Mouse (Mus musculus): ENCODE data around the gene Sin3a. TPM values are rescaled to one million over a fixed set of nuclear protein-coding genes. Genes with fewer than 3 reads are reported as not detected.

Sin3a gene
- 34.4 TPM in 2 replicates for polyA plus RNA-seq (2014; fragmentation: Nextera tagmentation; extraction: Ambion mirVana)

GRCm38 (mm10) chr9:57071801-57072351 is at the start of gene Sin3a:
Gene Sin3a (plus strand): TSS chr9:57072040.
- H3K9me3 ChIP-seq (replicated peaks; ENCODE audit: control insufficient read depth, low read length) = no peaks in the 10 kb centered on the region
- H3K27me3 ChIP-seq (ENCODE audit: control insufficient read depth, insufficient read depth, low read length) = no peaks in the 10 kb centered on the region
- WGBS (ENCODE audit: insufficient replicate concordance) = under 1% methylated on average over 34 of the region's 34 CpGs
- peak within 1 kb of the TSS; percentile 98 for H3K4me3 ChIP-seq (ENCODE audit: low read depth, low read length)
- peak within 1 kb of the TSS; percentile 97 for H3K27ac ChIP-seq (ENCODE audit: low read depth, low read length)
- H3K9ac ChIP-seq (ENCODE audit: low read depth, low read length) = peak within 1 kb of the TSS; percentile 84
- H3K4me1 ChIP-seq (ENCODE audit: control insufficient read depth, insufficient read depth, low read length) = peaks cover 6% of the 10 kb centered on the region; the same call in 1 of the 2 replicates
- peak within 1 kb of the TSS; percentile 94 for H3K4me2 ChIP-seq
- no peaks in the 10 kb centered on the region for H3K36me3 ChIP-seq (ENCODE audit: control insufficient read depth, insufficient read depth, low read length)
- no peak for ATAC-seq (replicated peaks; ENCODE audit: insufficient number of reproducible peaks, low FRiP score, low TSS enrichment)

- Histone ChIP-seq H3K9ac (ENCODE audit: low read depth, low read length) (no peak overlapping the region), H3K36me3 (ENCODE audit: control insufficient read depth, insufficient read depth, low read length) (peaks cover 14% of the 10 kb centered on the region), H3K4me1 (ENCODE audit: control insufficient read depth, insufficient read depth, low read length) (no peaks in the 10 kb centered on the region), H3K27me3 (ENCODE audit: control insufficient read depth, insufficient read depth, low read length) (no peaks in the 10 kb centered on the region), H3K9me3 (replicated peaks; ENCODE audit: control insufficient read depth, low read length) (no peaks in the 10 kb centered on the region), H3K4me3 (ENCODE audit: low read depth, low read length) (no peak overlapping the region), H3K4me2 (no peak overlapping the region), H3K27ac (ENCODE audit: low read depth, low read length) (no peak overlapping the region)
- no peak for ATAC-seq (replicated peaks; ENCODE audit: insufficient number of reproducible peaks, low FRiP score, low TSS enrichment)
- WGBS (ENCODE audit: insufficient replicate concordance) = 82% methylated on average over 1 of the region's 1 CpGs
These were observed 40.1 kb upstream of the Sin3a start for GRCm38 (mm10) chr9:57031756-57032155.

- Histone ChIP-seq H3K4me1 (ENCODE audit: control insufficient read depth, insufficient read depth, low read length) (no peaks in the 10 kb centered on the region), H3K9me3 (replicated peaks; ENCODE audit: control insufficient read depth, low read length) (no peaks in the 10 kb centered on the region), H3K36me3 (ENCODE audit: control insufficient read depth, insufficient read depth, low read length) (0 out of 2 replicates have a peak, but pooled peaks cover 5% of the 10 kb centered on the region), H3K27ac (ENCODE audit: low read depth, low read length) (no peak overlapping the region), H3K9ac (ENCODE audit: low read depth, low read length) (no peak overlapping the region), H3K27me3 (ENCODE audit: control insufficient read depth, insufficient read depth, low read length) (no peaks in the 10 kb centered on the region), H3K4me3 (ENCODE audit: low read depth, low read length) (no peak overlapping the region), H3K4me2 (no peak overlapping the region)
- ATAC-seq (replicated peaks; ENCODE audit: insufficient number of reproducible peaks, low FRiP score, low TSS enrichment) = no peak
- 72% methylated on average over 1 of the region's 1 CpGs for WGBS (ENCODE audit: insufficient replicate concordance)
These were observed 15.6 kb upstream of the Sin3a start for GRCm38 (mm10) chr9:57056237-57056636.

GRCm38 (mm10) chr9:57064164-57064563 is 7.7 kb upstream of the Sin3a start:
- no peak for ATAC-seq (replicated peaks; ENCODE audit: insufficient number of reproducible peaks, low FRiP score, low TSS enrichment)
- Histone ChIP-seq H3K27me3 (ENCODE audit: control insufficient read depth, insufficient read depth, low read length) (no peaks in the 10 kb centered on the region), H3K4me1 (ENCODE audit: control insufficient read depth, insufficient read depth, low read length) (no peaks in the 10 kb centered on the region), H3K4me3 (ENCODE audit: low read depth, low read length) (no peak overlapping the region), H3K4me2 (no peak overlapping the region), H3K9ac (ENCODE audit: low read depth, low read length) (no peak overlapping the region), H3K27ac (ENCODE audit: low read depth, low read length) (no peak overlapping the region), H3K9me3 (replicated peaks; ENCODE audit: control insufficient read depth, low read length) (no peaks in the 10 kb centered on the region), H3K36me3 (ENCODE audit: control insufficient read depth, insufficient read depth, low read length) (0 out of 2 replicates have a peak, but pooled peaks cover 2% of the 10 kb centered on the region)
- WGBS (ENCODE audit: insufficient replicate concordance) = 87% methylated on average over 2 of the region's 2 CpGs

GRCm38 (mm10) chr9:57068266-57068665 is 3.6 kb upstream of the Sin3a start:
- WGBS (ENCODE audit: insufficient replicate concordance) = 61% methylated on average over 3 of the region's 3 CpGs
- no peaks in the 10 kb centered on the region for H3K9me3 ChIP-seq (replicated peaks; ENCODE audit: control insufficient read depth, low read length)
- H3K4me2 ChIP-seq = no peak overlapping the region
- H3K27ac ChIP-seq (ENCODE audit: low read depth, low read length) = no peak overlapping the region
- H3K27me3 ChIP-seq (ENCODE audit: control insufficient read depth, insufficient read depth, low read length) = no peaks in the 10 kb centered on the region
- peaks cover 6% of the 10 kb centered on the region; the same call in 1 of the 2 replicates for H3K4me1 ChIP-seq (ENCODE audit: control insufficient read depth, insufficient read depth, low read length)
- H3K9ac ChIP-seq (ENCODE audit: low read depth, low read length) = no peak overlapping the region
- H3K4me3 ChIP-seq (ENCODE audit: low read depth, low read length) = no peak overlapping the region
- H3K36me3 ChIP-seq (ENCODE audit: control insufficient read depth, insufficient read depth, low read length) = no peaks in the 10 kb centered on the region
- ATAC-seq (replicated peaks; ENCODE audit: insufficient number of reproducible peaks, low FRiP score, low TSS enrichment) = no peak

GRCm38 (mm10) chr9:57070262-57070661 is 1.6 kb upstream of the Sin3a start:
- Histone ChIP-seq H3K27me3 (ENCODE audit: control insufficient read depth, insufficient read depth, low read length) (no peaks in the 10 kb centered on the region), H3K4me3 (ENCODE audit: low read depth, low read length) (no peak overlapping the region), H3K4me2 (no peak overlapping the region), H3K4me1 (ENCODE audit: control insufficient read depth, insufficient read depth, low read length) (peaks cover 6% of the 10 kb centered on the region; the same call in 1 of the 2 replicates), H3K9me3 (replicated peaks; ENCODE audit: control insufficient read depth, low read length) (no peaks in the 10 kb centered on the region), H3K9ac (ENCODE audit: low read depth, low read length) (no peak overlapping the region), H3K27ac (ENCODE audit: low read depth, low read length) (no peak overlapping the region), H3K36me3 (ENCODE audit: control insufficient read depth, insufficient read depth, low read length) (no peaks in the 10 kb centered on the region)
- ATAC-seq (replicated peaks; ENCODE audit: insufficient number of reproducible peaks, low FRiP score, low TSS enrichment) = no peak
- WGBS (ENCODE audit: insufficient replicate concordance) = 28% methylated on average over 1 of the region's 1 CpGs

GRCm38 (mm10) chr9:57070800-57071545 is 867 bp upstream of the Sin3a start:
- 11% methylated on average over 5 of the region's 5 CpGs for WGBS (ENCODE audit: insufficient replicate concordance)
- no peaks in the 10 kb centered on the region for H3K9me3 ChIP-seq (replicated peaks; ENCODE audit: control insufficient read depth, low read length)
- H3K4me1 ChIP-seq (ENCODE audit: control insufficient read depth, insufficient read depth, low read length) = peaks cover 6% of the 10 kb centered on the region; the same call in 1 of the 2 replicates
- no peaks in the 10 kb centered on the region for H3K27me3 ChIP-seq (ENCODE audit: control insufficient read depth, insufficient read depth, low read length)
- no peak for ATAC-seq (replicated peaks; ENCODE audit: insufficient number of reproducible peaks, low FRiP score, low TSS enrichment)
- H3K4me3 ChIP-seq (ENCODE audit: low read depth, low read length) = peak overlapping the region; percentile 98
- H3K4me2 ChIP-seq = peak overlapping the region; percentile 94
- 0 out of 2 replicates have a peak overlapping the region, but pooled peaks have one; percentile 97 for H3K27ac ChIP-seq (ENCODE audit: low read depth, low read length)
- H3K36me3 ChIP-seq (ENCODE audit: control insufficient read depth, insufficient read depth, low read length) = no peaks in the 10 kb centered on the region
- peak overlapping the region; percentile 84 for H3K9ac ChIP-seq (ENCODE audit: low read depth, low read length)

GRCm38 (mm10) chr9:57072526-57072988 is 717 bp downstream of the Sin3a start:
- under 1% methylated on average over 40 of the region's 40 CpGs for WGBS (ENCODE audit: insufficient replicate concordance)

More at GRCm38 (mm10) chr9:57072526-57072988, 717 bp downstream of the Sin3a start:
- Histone ChIP-seq H3K9me3 (replicated peaks; ENCODE audit: control insufficient read depth, low read length) (no peaks in the 10 kb centered on the region), H3K27me3 (ENCODE audit: control insufficient read depth, insufficient read depth, low read length) (no peaks in the 10 kb centered on the region), H3K4me1 (ENCODE audit: control insufficient read depth, insufficient read depth, low read length) (peaks cover 6% of the 10 kb centered on the region; the same call in 1 of the 2 replicates), H3K36me3 (ENCODE audit: control insufficient read depth, insufficient read depth, low read length) (no peaks in the 10 kb centered on the region), H3K4me3 (ENCODE audit: low read depth, low read length) (peak overlapping the region; percentile 98), H3K4me2 (peak overlapping the region; percentile 94), H3K9ac (ENCODE audit: low read depth, low read length) (peak overlapping the region; percentile 84), H3K27ac (ENCODE audit: low read depth, low read length) (peak overlapping the region; percentile 97)
- no peak for ATAC-seq (replicated peaks; ENCODE audit: insufficient number of reproducible peaks, low FRiP score, low TSS enrichment)

Data from heart, embryonic 11.5 days (tissue).